Mouse (Mus musculus) brown adipose tissue, adult 24 weeks (tissue): ENCODE measurements around the gene A630095E13Rik. TPM values are rescaled to one million over a fixed set of nuclear protein-coding genes. Genes with fewer than 3 reads are reported as not detected.
"Not testable (repeated sequence)": the region's sequence is repeated elsewhere in the genome, so short reads cannot be mapped to it uniquely, and the experiment has no call there.

Experiments
- H3K27ac ChIP-seq: fragments of 200-500 bp; replicated peaks from 2 replicates; pipeline ENCODE4 v1.5.1; 2012; ENCODE audit warnings: low read depth, mild to moderate bottlenecking, low read length
- H3K4me1 ChIP-seq: fragments of 200-500 bp; 2 replicates; pipeline ENCODE4 v1.6.1; 2012; ENCODE audit warnings: low read length, mixed read lengths; ENCODE audit not compliant: control insufficient read depth, insufficient read depth, insufficient read length
- H3K4me3 ChIP-seq: fragments of 200-500 bp; 2 replicates; pipeline ENCODE4 v1.5.1; 2012; ENCODE audit warnings: low read depth, mild to moderate bottlenecking, low read length, moderate library complexity; ENCODE audit not compliant: insufficient read depth
- polyA plus RNA-seq: library from polyadenylated mRNA; stranded (reverse); fragments of >200 nt; gene quantifications from 2 replicates; pipeline ENCODE4 v1.2.4, GENCODE M21; 2012; ENCODE audit not compliant: missing spikeins, insufficient read depth, insufficient read length

The A630095E13Rik gene
- polyA plus RNA-seq: not detected in 2 replicates

GRCm38 (mm10) chr9:36643276-36643675 is at the start of gene A630095E13Rik:
A630095E13Rik (minus strand) TSS chr9:36643376.
- H3K27ac ChIP-seq, H3K4me3 ChIP-seq, H3K4me1 ChIP-seq: not testable (repeated sequence)

DNA sequence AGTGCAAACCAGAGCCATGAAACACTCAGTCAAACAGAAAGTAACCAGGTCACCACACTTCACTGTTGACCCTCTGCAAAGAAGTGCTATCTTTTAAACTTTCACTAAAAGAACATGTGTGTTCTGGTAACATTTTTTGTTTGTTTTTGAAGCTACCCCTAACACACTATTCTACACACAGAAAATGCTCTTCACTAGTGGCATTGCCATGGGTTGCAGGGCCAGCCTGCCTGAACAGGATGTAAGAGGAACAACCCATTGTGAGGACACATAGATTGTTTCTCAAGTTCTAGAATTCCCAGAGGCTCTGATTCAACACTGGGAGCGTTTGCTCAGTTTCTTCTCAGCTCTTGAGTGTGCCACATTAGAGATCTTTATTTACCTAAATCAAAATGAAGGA is 49.7 kb upstream of the A630095E13Rik start, which contains the start of gene Acrv1:
Acrv1 (plus strand) TSS at position 301 of the 400 bp plus-strand sequence.
- Histone ChIP-seq H3K4me1 (no peaks in the 10 kb centered on the region), H3K27ac (no peak within 1 kb of the TSS), H3K4me3 (no peak within 1 kb of the TSS)

DNA sequence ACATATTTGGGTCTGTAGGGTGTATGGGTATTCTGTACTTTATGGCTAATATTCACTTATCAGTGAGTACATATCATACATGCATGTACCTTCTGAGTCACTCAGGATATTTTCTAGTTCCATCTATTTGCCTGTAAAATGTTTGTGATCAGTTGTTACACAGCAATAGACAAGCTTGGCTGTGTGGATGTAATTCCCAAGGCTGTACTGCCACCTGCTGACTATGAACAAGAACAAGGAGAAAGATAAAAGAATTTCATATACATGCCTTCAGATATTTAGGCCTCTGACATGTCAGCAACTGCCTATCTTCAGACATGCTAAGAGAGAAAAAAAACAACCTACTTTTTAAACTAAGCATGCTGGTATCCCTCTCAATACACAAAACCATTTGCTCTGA is 44.2 kb upstream of the A630095E13Rik start:
- Histone ChIP-seq H3K27ac (no peak overlapping the region), H3K4me1 (no peaks in the 10 kb centered on the region), H3K4me3 (no peak overlapping the region)

DNA sequence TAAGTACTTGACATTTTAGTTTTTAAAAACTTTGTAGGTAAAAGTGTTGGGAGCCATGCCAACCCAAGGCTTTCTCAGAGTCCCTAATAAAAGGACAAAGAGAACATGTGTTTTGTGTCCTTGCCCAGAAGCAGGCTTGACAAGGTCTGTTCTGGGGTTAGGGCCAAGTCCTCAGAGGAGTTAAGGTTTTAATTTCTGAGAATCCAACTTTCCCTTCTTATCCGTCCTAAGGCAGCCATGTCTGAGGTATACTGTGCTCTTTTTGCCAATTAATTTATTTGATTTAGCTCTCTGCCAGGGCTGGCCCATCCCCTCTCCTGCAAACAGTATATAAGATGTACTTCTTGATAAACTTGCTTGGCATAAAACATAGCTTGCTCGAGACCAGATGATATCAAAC is 38.2 kb upstream of the A630095E13Rik start:
- no peak overlapping the region for H3K4me3 ChIP-seq

More for the DNA sequence above, 38.2 kb upstream of the A630095E13Rik start:
- Histone ChIP-seq H3K27ac (no peak overlapping the region), H3K4me1 (no peaks in the 10 kb centered on the region)

Other genes with a start within 250 kb of the A630095E13Rik start
- not detected in 2 replicates for gene Gm7257, start 211.5 kb downstream of the A630095E13Rik start, polyA plus RNA-seq
- gene Gm9513, start 167.7 kb downstream of the A630095E13Rik start, polyA plus RNA-seq: not detected in 2 replicates
- gene Gm5615, start 101.4 kb downstream of the A630095E13Rik start, polyA plus RNA-seq: not detected in 2 replicates
- gene Gm17689, start 60.7 kb downstream of the A630095E13Rik start, polyA plus RNA-seq: not detected in 2 replicates
- gene Acrv1, start 49.8 kb upstream of the A630095E13Rik start, polyA plus RNA-seq: not detected in 2 replicates
- gene Chek1, start 83.7 kb upstream of the A630095E13Rik start, polyA plus RNA-seq: 2.8 TPM in 1 of 2 replicates, not detected in the other
- gene Stt3a, start 124.3 kb upstream of the A630095E13Rik start, polyA plus RNA-seq: 58.3 and 83.2 TPM in 2 replicates
- 81.5 and 85.9 TPM in 2 replicates for gene Ei24, start 154.0 kb upstream of the A630095E13Rik start, polyA plus RNA-seq
- 1.9 and 4.8 TPM in 2 replicates for gene Fez1, start 178.5 kb upstream of the A630095E13Rik start, polyA plus RNA-seq